Mouse (Mus musculus) cerebellum, adult 2 months (tissue): ENCODE data around the gene Tmem160. TPM values are rescaled to one million over a fixed set of nuclear protein-coding genes. Genes with fewer than 3 reads are reported as not detected.

Experiments used
- DNase-seq, 2 experiments: peaks; one replicate each; pipeline ENCODE4 v3.0.0; 2021
- H3K27ac ChIP-seq: fragments of 200-500 bp; 2 replicates; pipeline ENCODE4 v1.5.1; 2012; ENCODE audit warnings: low read length, control low read depth, inconsistent platforms; ENCODE audit not compliant: insufficient read depth
- H3K27me3 ChIP-seq: fragments of 200-500 bp; 2 replicates; pipeline ENCODE4 v1.6.1; 2012; ENCODE audit warnings: inconsistent platforms, mild to moderate bottlenecking, low read length, moderate library complexity; ENCODE audit not compliant: control insufficient read depth, insufficient read depth
- H3K4me1 ChIP-seq: fragments of 200-500 bp; 2 replicates; pipeline ENCODE4 v1.6.1; 2011; ENCODE audit warnings: low read length; ENCODE audit not compliant: control insufficient read depth, insufficient read depth
- H3K4me3 ChIP-seq: fragments of 200-500 bp; replicated peaks from 2 replicates; pipeline ENCODE3; 2011; ENCODE audit warnings: mild to moderate bottlenecking, low read depth, low read length, control low read depth; ENCODE audit not compliant: insufficient read depth
- CTCF ChIP-seq: fragments of 200-500 bp; IDR thresholded peaks from 2 replicates; pipeline ENCODE4 v1.5.1; 2011; ENCODE audit warnings: low read depth, mild to moderate bottlenecking, control low read depth, low read length, moderate library complexity, borderline replicate concordance; ENCODE audit not compliant: insufficient read depth
- POLR2A ChIP-seq: fragments of 200-500 bp; IDR thresholded peaks from 2 replicates; pipeline ENCODE4 v1.6.1; 2011; ENCODE audit warnings: low read length, control low read depth, borderline replicate concordance; ENCODE audit not compliant: insufficient read depth
- WGBS: fragments of 180-500 bp; shearing (Covaris S2); methylation state at CpG from one replicate; pipeline ENCODE4 v1.1.7; 2018; 5-methylcytosine and 5-hydroxymethylcytosine counted together
- polyA plus RNA-seq: library from polyadenylated mRNA; depleted of rRNA; stranded (reverse); fragments of >200 nt; gene quantifications from 2 replicates; pipeline ENCODE4 v1.2.3, GENCODE M21; 2012

Gene Tmem160
- polyA plus RNA-seq, 1 experiment, result 98.6 TPM

GRCm38 (mm10) chr7:16466565-16466964, 14.0 kb downstream of the Tmem160 start:
- Histone ChIP-seq H3K27ac (no peak overlapping the region), H3K4me3 (no peak overlapping the region), H3K4me1 (no peaks in the 10 kb centered on the region), H3K27me3 (no peaks in the 10 kb centered on the region)
- DNase-seq, result no peak
- WGBS, result 62% methylated on average over 4 of the region's 4 CpGs
- no peak for TF ChIP-seq POLR2A
- no peak for TF ChIP-seq CTCF

- 18% methylated on average over 5 of the region's 5 CpGs for WGBS
- TF ChIP-seq CTCF (no peak), POLR2A (no peak)
- 0 out of 2 replicates have a peak, but pooled peaks cover 1% of the 10 kb centered on the region for H3K27me3 ChIP-seq
- no peaks in the 10 kb centered on the region for H3K4me1 ChIP-seq
- DNase-seq, result no peak
- H3K27ac ChIP-seq, result no peak overlapping the region
- no peak overlapping the region for H3K4me3 ChIP-seq
Measured at GRCm38 (mm10) chr7:16468115-16468514, 15.5 kb downstream of the Tmem160 start.

- no peak for TF ChIP-seq CTCF
- no peak for TF ChIP-seq POLR2A
- no peaks in the 10 kb centered on the region for H3K4me1 ChIP-seq
- no peak overlapping the region for H3K27ac ChIP-seq
- no peak for DNase-seq
- 43% methylated on average over 9 of the region's 9 CpGs for WGBS
- no peak overlapping the region for H3K4me3 ChIP-seq
- peaks cover 9% of the 10 kb centered on the region; the same call in 1 of the 2 replicates for H3K27me3 ChIP-seq
Measured at GRCm38 (mm10) chr7:16471549-16471948, 19.0 kb downstream of the Tmem160 start.

- 14% methylated on average over 17 of the region's 17 CpGs for WGBS
- H3K27me3 ChIP-seq, result peaks cover 9% of the 10 kb centered on the region; the same call in 1 of the 2 replicates
- TF ChIP-seq POLR2A (no peak), CTCF (no peak)
- H3K4me3 ChIP-seq, result no peak overlapping the region
- H3K27ac ChIP-seq, result no peak overlapping the region
- DNase-seq, result no peak
- no peaks in the 10 kb centered on the region for H3K4me1 ChIP-seq
Measured at GRCm38 (mm10) chr7:16472116-16472709, 19.6 kb downstream of the Tmem160 start.

- Histone ChIP-seq H3K27me3 (peaks cover 9% of the 10 kb centered on the region; the same call in 1 of the 2 replicates), H3K4me1 (no peaks in the 10 kb centered on the region), H3K27ac (no peak overlapping the region), H3K4me3 (no peak overlapping the region)
- TF ChIP-seq POLR2A (no peak), CTCF (no peak)
- 71% methylated on average over 8 of the region's 8 CpGs for WGBS
- DNase-seq, result no peak
Measured at GRCm38 (mm10) chr7:16473847-16474246, 21.3 kb downstream of the Tmem160 start.

- TF ChIP-seq POLR2A (no peak), CTCF (no peak)
- no peaks in the 10 kb centered on the region for H3K4me1 ChIP-seq
- no peak overlapping the region for H3K4me3 ChIP-seq
- peaks cover 9% of the 10 kb centered on the region; the same call in 1 of the 2 replicates for H3K27me3 ChIP-seq
- DNase-seq, result no peak
- H3K27ac ChIP-seq, result no peak overlapping the region
- WGBS, result 3% methylated on average over 33 of the region's 33 CpGs
Measured at GRCm38 (mm10) chr7:16474445-16474844, 21.9 kb downstream of the Tmem160 start.

- 3% methylated on average over 23 of the region's 23 CpGs for WGBS
- no peaks in the 10 kb centered on the region for H3K4me1 ChIP-seq
- H3K4me3 ChIP-seq, result no peak overlapping the region
- H3K27me3 ChIP-seq, result peaks cover 9% of the 10 kb centered on the region; the same call in 1 of the 2 replicates
- DNase-seq, result no peak
- TF ChIP-seq CTCF, result no peak
- TF ChIP-seq POLR2A, result no peak
- H3K27ac ChIP-seq, result no peak overlapping the region
Measured at GRCm38 (mm10) chr7:16475321-16475720, 22.7 kb downstream of the Tmem160 start.
